Mouse (Mus musculus) heart, embryonic 14.5 days (tissue): ENCODE data around the gene 4930402F06Rik. TPM values are rescaled to one million over a fixed set of nuclear protein-coding genes. Genes with fewer than 3 reads are reported as not detected.

ENCODE experiments used
- ATAC-seq: fragments of 200-750 bp; cut with Nextera tagmentation; 2 replicates; pipeline ENCODE4 v1.8.0; 2017; ENCODE audit warnings: low read depth, moderate TSS enrichment; ENCODE audit not compliant: insufficient number of reproducible peaks, insufficient read depth, low FRiP score
- H3K27ac ChIP-seq, 2 experiments: fragments of 200-500 bp in 1 of 2; fragments of 300-500 bp in 1 of 2; sonication (generic) in 1 of 2; replicated peaks in 1 of 2; 2 replicates each; pipeline ENCODE4 v1.5.1; 2012 to 2014; ENCODE audit warnings: low read depth in 2 of 2, low read length in 2 of 2, control low read depth in 1 of 2, mild to moderate bottlenecking in 1 of 2, mixed read lengths in 1 of 2; ENCODE audit not compliant: control insufficient read depth in 1 of 2, insufficient read depth in 1 of 2
- H3K27me3 ChIP-seq: fragments of 300-500 bp; sonication (generic); 2 replicates; pipeline ENCODE4 v1.6.1; 2014; ENCODE audit warnings: mild to moderate bottlenecking, low read length, control low read depth; ENCODE audit not compliant: control insufficient read depth, insufficient read depth
- H3K36me3 ChIP-seq: fragments of 300-500 bp; sonication (generic); 2 replicates; pipeline ENCODE4 v1.6.1; 2014; ENCODE audit warnings: mild to moderate bottlenecking, control low read depth, low read length, mixed read lengths; ENCODE audit not compliant: control insufficient read depth, insufficient read depth
- H3K4me1 ChIP-seq, 2 experiments: fragments of 200-500 bp in 1 of 2; fragments of 300-500 bp in 1 of 2; sonication (generic) in 1 of 2; 2 replicates each; pipeline ENCODE4 v1.6.1; 2012 to 2014; ENCODE audit warnings: low read length in 2 of 2, control low read depth in 1 of 2, mixed read lengths in 1 of 2; ENCODE audit not compliant: control insufficient read depth in 2 of 2, insufficient read depth in 2 of 2
- H3K4me2 ChIP-seq: fragments of 300-500 bp; sonication (generic); 2 replicates; pipeline ENCODE4 v1.6.1; 2014; ENCODE audit warnings: mild to moderate bottlenecking, low read length
- H3K4me3 ChIP-seq, 2 experiments: fragments of 200-500 bp in 1 of 2; fragments of 300-500 bp in 1 of 2; sonication (generic) in 1 of 2; 2 replicates each; pipeline ENCODE4 v1.5.1; 2012 to 2014; ENCODE audit warnings: low read length in 2 of 2, mild to moderate bottlenecking in 2 of 2, control low read depth in 1 of 2, low read depth in 1 of 2, moderate library complexity in 1 of 2; ENCODE audit not compliant: control insufficient read depth in 1 of 2, insufficient read depth in 1 of 2
- H3K9ac ChIP-seq: fragments of 300-500 bp; sonication (generic); 2 replicates; pipeline ENCODE4 v1.6.1; 2014; ENCODE audit warnings: mild to moderate bottlenecking, low read length
- H3K9me3 ChIP-seq: fragments of 300-500 bp; sonication (generic); 2 replicates; pipeline ENCODE4 v1.6.1; 2016; ENCODE audit warnings: low read length, control low read depth; ENCODE audit not compliant: control insufficient read depth
- WGBS: fragments of 180-500 bp; shearing (Covaris S2); extraction: QIAGEN DNeasy Blood & Tissue Kit; methylation state at CpG from one replicate; pipeline ENCODE4 v1.1.7; 2014; 5-methylcytosine and 5-hydroxymethylcytosine counted together
- polyA plus RNA-seq: library from polyadenylated mRNA; unstranded; fragments of >200 nt; fragmentation: Nextera tagmentation; extraction: Ambion mirVana; gene quantifications from 2 replicates; pipeline ENCODE4 v1.2.1, GENCODE M21; 2014

Gene 4930402F06Rik
- polyA plus RNA-seq, 1 experiment from 2014 or later, result not detected

- whole genome bisulfite sequencing, result 56% methylated on average over 2 of the region's 2 CpGs
- no peak for ATAC-seq
These were observed 65.8 kb downstream of the 4930402F06Rik start for GRCm38 (mm10) chr2:35331205-35331604.

GRCm38 (mm10) chr2:35329061-35329460, 67.9 kb downstream of the 4930402F06Rik start:
- no peak overlapping the region for H3K9ac ChIP-seq
- H3K4me3 ChIP-seq, result no peak overlapping the region
- H3K9me3 ChIP-seq, result no peaks in the 10 kb centered on the region
- H3K36me3 ChIP-seq, result no peaks in the 10 kb centered on the region
- 0 out of 4 replicates have a peak, but pooled peaks cover 0 to 5% of the 10 kb centered on the region in 2 experiments for H3K4me1 ChIP-seq
- 84% methylated on average over 2 of the region's 2 CpGs for WGBS
- no peak overlapping the region for H3K4me2 ChIP-seq
- ATAC-seq, result no peak
- no peak overlapping the region for H3K27ac ChIP-seq
- no peaks in the 10 kb centered on the region for H3K27me3 ChIP-seq

More at GRCm38 (mm10) chr2:35331205-35331604, 65.8 kb downstream of the 4930402F06Rik start:
- Histone ChIP-seq H3K36me3 (no peaks in the 10 kb centered on the region), H3K27me3 (no peaks in the 10 kb centered on the region), H3K9ac (no peak overlapping the region), H3K9me3 (no peaks in the 10 kb centered on the region), H3K4me2 (no peak overlapping the region), H3K4me1 (peaks cover 2 to 10% of the 10 kb centered on the region in 2 experiments; a peak in 2 of 4 replicates), H3K4me3 (no peak overlapping the region), H3K27ac (no peak overlapping the region)

DNA sequence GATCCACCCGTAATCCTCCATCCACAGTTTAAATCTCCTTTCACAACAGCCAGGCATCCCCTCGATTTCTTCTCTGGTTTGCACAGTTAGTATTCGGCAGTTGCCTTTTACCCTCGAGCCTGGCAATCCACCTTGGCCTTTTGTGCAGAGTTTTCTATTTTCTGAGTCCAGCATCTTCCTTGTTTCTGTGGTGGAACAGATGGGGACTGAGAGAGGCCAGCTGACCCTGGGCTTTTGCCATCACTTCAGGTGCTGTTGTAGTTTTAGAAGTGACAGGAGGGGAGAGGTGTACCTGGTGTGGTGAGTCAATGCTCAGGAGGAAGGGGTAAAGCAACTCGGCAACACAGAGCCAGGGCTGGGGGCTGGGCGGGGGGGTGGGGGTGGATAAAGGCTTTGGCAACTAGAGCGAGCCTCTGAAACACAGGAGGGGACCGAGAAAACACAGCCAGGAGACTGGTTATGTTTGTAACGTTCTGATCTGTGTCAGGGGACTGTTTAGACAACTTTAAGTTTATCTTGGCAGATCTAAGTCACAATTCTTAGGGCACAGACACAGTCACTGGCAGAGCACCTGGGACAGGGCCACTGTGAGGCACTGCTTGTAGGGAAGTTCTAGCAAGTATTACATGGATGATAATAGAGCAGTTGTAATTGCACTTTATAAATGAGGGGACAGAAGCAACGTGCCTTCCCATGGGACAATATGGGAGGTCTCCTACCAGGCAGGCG, 68.7 kb downstream of the 4930402F06Rik start:
- ATAC-seq, result no peak
- Histone ChIP-seq H3K4me2 (no peak overlapping the region), H3K4me1 (peaks cover 7 to 10% of the 10 kb centered on the region in 2 experiments), H3K9ac (no peak overlapping the region), H3K9me3 (no peaks in the 10 kb centered on the region), H3K36me3 (no peaks in the 10 kb centered on the region), H3K27me3 (no peaks in the 10 kb centered on the region), H3K4me3 (no peak overlapping the region), H3K27ac (no peak overlapping the region)
- 53% methylated on average over 11 of the region's 11 CpGs for WGBS

GRCm38 (mm10) chr2:35327583-35327982, 69.4 kb downstream of the 4930402F06Rik start:
- no peak overlapping the region for H3K27ac ChIP-seq
- H3K4me1 ChIP-seq, result peaks cover 11 to 16% of the 10 kb centered on the region in 2 experiments

DNA sequence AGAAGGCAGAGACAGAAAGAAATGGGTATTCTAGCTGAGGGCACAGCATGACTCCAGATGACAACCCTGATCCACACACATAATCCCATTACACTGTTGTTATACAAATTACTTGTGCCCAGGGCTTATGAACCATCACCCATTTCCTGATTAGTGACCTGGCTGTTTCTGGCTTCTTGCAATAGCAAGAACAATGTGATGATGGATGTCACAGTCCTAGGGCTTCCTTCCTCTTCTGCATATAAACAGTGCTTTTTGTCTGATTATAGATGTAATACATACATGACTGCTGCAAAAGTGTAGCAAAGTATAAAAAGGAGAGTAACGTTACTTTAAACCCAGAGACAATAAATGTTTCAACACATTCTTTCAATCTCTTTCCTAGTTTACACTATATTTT, 70.0 kb downstream of the 4930402F06Rik start:
- no peak for ATAC-seq
- Histone ChIP-seq H3K4me2 (no peak overlapping the region), H3K9ac (no peak overlapping the region), H3K36me3 (no peaks in the 10 kb centered on the region), H3K27me3 (no peaks in the 10 kb centered on the region), H3K27ac (no peak overlapping the region), H3K4me1 (peaks cover 17 to 23% of the 10 kb centered on the region in 2 experiments), H3K4me3 (no peak overlapping the region), H3K9me3 (no peaks in the 10 kb centered on the region)
- 58% methylated on average over 1 of the region's 1 CpGs for WGBS

More at GRCm38 (mm10) chr2:35327583-35327982, 69.4 kb downstream of the 4930402F06Rik start:
- Histone ChIP-seq H3K9ac (no peak overlapping the region), H3K9me3 (no peaks in the 10 kb centered on the region), H3K4me2 (no peak overlapping the region), H3K36me3 (no peaks in the 10 kb centered on the region), H3K4me3 (no peak overlapping the region), H3K27me3 (no peaks in the 10 kb centered on the region)
- WGBS, result 55% methylated on average over 10 of the region's 10 CpGs
- no peak for ATAC-seq

- ATAC-seq, result no peak
- no peak overlapping the region for H3K27ac ChIP-seq
- H3K27me3 ChIP-seq, result no peaks in the 10 kb centered on the region
- H3K4me1 ChIP-seq, result peaks cover 18 to 27% of the 10 kb centered on the region in 2 experiments
- no peaks in the 10 kb centered on the region for H3K9me3 ChIP-seq
- 57% methylated on average over 10 of the region's 10 CpGs for WGBS
- H3K36me3 ChIP-seq, result peaks cover 9% of the 10 kb centered on the region
- no peak overlapping the region for H3K9ac ChIP-seq
- no peak overlapping the region for H3K4me2 ChIP-seq
- H3K4me3 ChIP-seq, result no peak overlapping the region
These were observed 71.0 kb downstream of the 4930402F06Rik start for GRCm38 (mm10) chr2:35325930-35326329.
